Mouse (Mus musculus) neural tube, embryonic 11.5 days (tissue): Measurements from ENCODE around the gene Mdm2. TPM values are rescaled to one million over a fixed set of nuclear protein-coding genes. Genes with fewer than 3 reads are reported as not detected.
"Not testable (repeated sequence)": the region's sequence is repeated elsewhere in the genome, so short reads cannot be mapped to it uniquely, and the experiment has no call there.

Experiments
- ATAC-seq: fragments of 200-750 bp; cut with Nextera tagmentation; 2 replicates; pipeline ENCODE4 v1.8.0; 2017; ENCODE audit warnings: moderate number of reproducible peaks, mild to moderate bottlenecking, moderate TSS enrichment, moderate library complexity; ENCODE audit not compliant: insufficient read depth, low FRiP score, low TSS enrichment
- DNase-seq: peaks from one replicate; pipeline ENCODE4 v3.0.0-alpha.2; 2015; ENCODE audit warnings: low spot score
- H3K27ac ChIP-seq: fragments of 300-500 bp; sonication (generic); 2 replicates; pipeline ENCODE4 v1.5.1; 2014; ENCODE audit warnings: low read depth, mild to moderate bottlenecking, low read length
- H3K27me3 ChIP-seq: fragments of 300-500 bp; sonication (generic); 2 replicates; pipeline ENCODE4 v1.6.1; 2014; ENCODE audit warnings: mild to moderate bottlenecking, low read length, mixed read lengths; ENCODE audit not compliant: control insufficient read depth, insufficient read depth
- H3K36me3 ChIP-seq: fragments of 300-500 bp; sonication (generic); 2 replicates; pipeline ENCODE4 v1.6.1; 2014; ENCODE audit warnings: mild to moderate bottlenecking, low read length, moderate library complexity, mixed read lengths; ENCODE audit not compliant: control insufficient read depth, insufficient read depth
- H3K4me1 ChIP-seq: fragments of 300-500 bp; sonication (generic); 2 replicates; pipeline ENCODE4 v1.6.1; 2014; ENCODE audit warnings: low read length, mixed read lengths; ENCODE audit not compliant: control insufficient read depth, insufficient read depth
- H3K4me2 ChIP-seq: fragments of 300-500 bp; sonication (generic); 2 replicates; pipeline ENCODE4 v1.6.1; 2014; ENCODE audit warnings: low read depth, mild to moderate bottlenecking, moderate library complexity
- H3K4me3 ChIP-seq: fragments of 300-500 bp; sonication (generic); 2 replicates; pipeline ENCODE4 v1.5.1; 2014; ENCODE audit warnings: low read depth, low read length
- H3K9ac ChIP-seq: fragments of 300-500 bp; sonication (generic); 2 replicates; pipeline ENCODE4 v1.6.1; 2014; ENCODE audit warnings: mild to moderate bottlenecking, low read length
- H3K9me3 ChIP-seq: fragments of 300-500 bp; sonication (generic); 2 replicates; pipeline ENCODE4 v1.6.1; 2016; ENCODE audit warnings: low read length; ENCODE audit not compliant: control insufficient read depth
- WGBS: fragments of 180-500 bp; shearing (Covaris S2); extraction: QIAGEN DNeasy Blood & Tissue Kit; methylation state at CpG from one replicate; pipeline ENCODE4 v1.1.7; 2014; 5-methylcytosine and 5-hydroxymethylcytosine counted together
- polyA plus RNA-seq: library from polyadenylated mRNA; unstranded; fragments of >200 nt; fragmentation: Nextera tagmentation; extraction: Ambion mirVana; gene quantifications from 2 replicates; pipeline ENCODE4 v1.2.1, GENCODE M21; 2014

Gene Mdm2
- 63.2 and 63.5 TPM in 2 replicates for polyA plus RNA-seq

GRCm38 (mm10) chr10:117710604-117711141 lies at the start of gene Mdm2:
Mdm2 (minus strand) TSS chr10:117710758.
- Histone ChIP-seq H3K4me3 (peak within 1 kb of the TSS; percentile 51), H3K36me3 (peaks cover 5% of the 10 kb centered on the region; the same call in 1 of the 2 replicates), H3K27ac (peak within 1 kb of the TSS; percentile 84), H3K4me1 (peaks cover 13% of the 10 kb centered on the region; the same call in 1 of the 2 replicates), H3K9ac (peak within 1 kb of the TSS; percentile 85), H3K4me2 (peak within 1 kb of the TSS; percentile 67), H3K9me3 (no peaks in the 10 kb centered on the region), H3K27me3 (no peaks in the 10 kb centered on the region)
- WGBS = under 1% methylated on average over 52 of the region's 52 CpGs
- DNase-seq (peak; percentile 98), ATAC-seq (peak; percentile 94)

- Histone ChIP-seq H3K4me2 (no peak overlapping the region), H3K36me3 (peaks cover 34% of the 10 kb centered on the region)
- no peak for ATAC-seq
These were observed 49.5 kb upstream of the Mdm2 start for GRCm38 (mm10) chr10:117759844-117760630.

DNA sequence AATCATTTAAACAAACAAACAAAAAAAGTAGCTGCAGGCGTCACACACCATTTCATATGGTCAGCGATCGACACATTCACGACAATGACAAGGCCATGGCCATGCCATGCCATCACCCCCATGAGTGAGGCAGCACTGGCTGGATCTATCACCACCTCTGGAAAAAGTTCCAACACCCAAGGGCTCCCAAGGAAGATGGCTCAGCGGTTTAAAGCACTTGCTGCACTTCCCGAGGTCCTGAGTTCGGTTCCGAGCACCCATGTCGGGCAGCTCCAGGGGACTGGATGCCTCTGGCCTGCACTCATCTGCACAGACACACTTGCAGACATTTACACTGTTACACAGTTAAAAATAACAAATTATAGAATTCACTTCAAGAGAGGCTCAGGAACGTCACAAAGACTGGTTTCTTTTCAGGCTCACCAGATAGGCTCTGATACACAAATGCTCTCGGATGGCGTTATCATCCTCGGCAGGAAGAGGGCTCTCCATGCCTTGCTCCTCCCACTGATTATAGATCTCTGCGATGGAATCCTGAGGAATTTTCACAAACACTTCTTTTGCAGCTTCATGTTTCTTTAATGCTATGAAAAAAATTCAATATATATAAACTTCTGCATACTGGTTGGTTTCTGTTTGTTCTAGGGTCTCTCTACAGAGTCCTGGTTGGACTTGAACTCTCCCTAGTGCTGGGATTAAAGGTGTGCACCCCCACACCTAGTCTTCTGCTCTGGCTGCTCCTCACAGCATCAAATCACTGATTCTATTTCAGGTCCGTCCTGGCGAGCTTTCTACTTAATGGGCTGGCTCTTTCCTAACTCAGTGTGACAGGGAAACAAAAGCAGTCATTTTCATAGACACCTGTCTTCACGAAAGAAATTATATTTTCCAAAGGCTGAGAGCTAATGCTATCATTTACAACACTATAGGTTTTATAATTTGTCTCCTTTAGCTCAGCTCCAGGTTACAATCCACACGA lies 48.5 kb upstream of the Mdm2 start:
- H3K9ac ChIP-seq = no peak overlapping the region
- H3K4me2 ChIP-seq = no peak overlapping the region
- H3K9me3 ChIP-seq = no peaks in the 10 kb centered on the region
- H3K36me3 ChIP-seq = peaks cover 32% of the 10 kb centered on the region
- ATAC-seq (no peak), DNase-seq (no peak)
- H3K27me3 ChIP-seq = no peaks in the 10 kb centered on the region
- no peak overlapping the region for H3K4me3 ChIP-seq
- no peak overlapping the region for H3K27ac ChIP-seq
- no peaks in the 10 kb centered on the region for H3K4me1 ChIP-seq
- WGBS = 91% methylated on average over 18 of the region's 18 CpGs

More at GRCm38 (mm10) chr10:117759844-117760630, 49.5 kb upstream of the Mdm2 start:
- Histone ChIP-seq H3K9me3 (no peaks in the 10 kb centered on the region), H3K4me3 (no peak overlapping the region), H3K9ac (no peak overlapping the region), H3K27ac (no peak overlapping the region), H3K27me3 (no peaks in the 10 kb centered on the region), H3K4me1 (no peaks in the 10 kb centered on the region)
- WGBS = 94% methylated on average over 10 of the region's 10 CpGs
- DNase-seq = no peak

DNA sequence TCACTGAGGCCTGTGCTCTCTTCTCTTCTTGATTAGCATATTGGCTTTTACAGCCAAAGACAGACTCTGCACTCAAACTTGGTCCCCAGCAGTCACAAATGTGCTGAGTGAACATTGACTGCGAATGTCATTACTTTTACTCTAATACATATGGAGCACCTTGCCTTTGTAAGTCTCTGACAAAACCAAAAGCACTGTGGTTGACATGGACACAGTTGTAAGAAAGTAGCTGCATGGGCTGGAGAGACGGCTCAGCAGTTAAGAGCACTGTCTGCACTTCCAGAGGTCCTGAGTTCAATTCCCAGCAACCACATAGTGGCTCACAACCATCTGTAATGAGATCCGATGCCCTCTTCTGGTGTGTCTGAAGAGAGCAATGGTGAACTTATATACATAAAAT lies 47.8 kb upstream of the Mdm2 start:
- H3K36me3 ChIP-seq = peaks cover 27% of the 10 kb centered on the region
- not testable (repeated sequence) for H3K4me3 ChIP-seq, H3K27me3 ChIP-seq, ATAC-seq, H3K4me2 ChIP-seq, DNase-seq, H3K4me1 ChIP-seq, H3K27ac ChIP-seq, H3K9me3 ChIP-seq, H3K9ac ChIP-seq
- 90% methylated on average over 3 of the region's 3 CpGs for WGBS

DNA sequence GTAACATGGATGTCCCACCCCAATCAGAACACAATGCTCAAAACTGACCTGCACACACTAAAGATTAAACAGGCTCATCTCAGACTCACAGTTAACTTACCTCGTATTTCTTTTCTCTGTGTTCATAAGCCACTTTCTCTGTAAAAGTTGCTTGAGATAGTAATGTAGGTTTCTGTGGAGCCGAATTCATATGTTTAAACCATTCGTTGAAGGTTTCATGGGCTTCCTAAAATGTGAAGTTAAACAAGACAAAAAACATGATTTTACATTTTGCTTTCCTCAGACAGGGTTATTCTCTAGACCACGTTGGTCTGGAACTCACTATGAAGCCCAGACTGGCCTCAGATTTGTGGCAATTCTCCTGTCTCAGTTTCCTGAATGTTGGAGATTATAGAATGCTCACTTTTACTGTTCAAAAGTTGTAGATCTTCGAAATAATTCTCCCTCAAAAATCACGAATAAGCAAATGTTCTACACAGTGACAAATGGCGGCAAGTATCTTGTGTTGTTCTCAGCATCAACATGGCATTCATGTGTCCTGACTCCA lies 47.3 kb upstream of the Mdm2 start:
- no peak overlapping the region for H3K9ac ChIP-seq
- no peak overlapping the region for H3K4me3 ChIP-seq
- ATAC-seq (no peak), DNase-seq (no peak)
- H3K4me2 ChIP-seq = no peak overlapping the region
- 93% methylated on average over 7 of the region's 7 CpGs for WGBS
- no peaks in the 10 kb centered on the region for H3K9me3 ChIP-seq
- H3K4me1 ChIP-seq = no peaks in the 10 kb centered on the region
- no peak overlapping the region for H3K27ac ChIP-seq
- H3K27me3 ChIP-seq = no peaks in the 10 kb centered on the region
- H3K36me3 ChIP-seq = peaks cover 25% of the 10 kb centered on the region

GRCm38 (mm10) chr10:117757259-117757658 lies 46.7 kb upstream of the Mdm2 start:
- H3K36me3 ChIP-seq = peaks cover 24% of the 10 kb centered on the region
- 85% methylated on average over 1 of the region's 1 CpGs for WGBS

GRCm38 (mm10) chr10:117756784-117757183 lies 46.2 kb upstream of the Mdm2 start:
- H3K36me3 ChIP-seq = peaks cover 24% of the 10 kb centered on the region
- H3K27me3 ChIP-seq = no peaks in the 10 kb centered on the region
- no peak overlapping the region for H3K9ac ChIP-seq
- H3K4me2 ChIP-seq = no peak overlapping the region
- WGBS = 92% methylated on average over 5 of the region's 5 CpGs
- no peak overlapping the region for H3K4me3 ChIP-seq
- no peaks in the 10 kb centered on the region for H3K4me1 ChIP-seq
- DNase-seq (no peak), ATAC-seq (no peak)
- no peaks in the 10 kb centered on the region for H3K9me3 ChIP-seq
- no peak overlapping the region for H3K27ac ChIP-seq

More at GRCm38 (mm10) chr10:117757259-117757658, 46.7 kb upstream of the Mdm2 start:
- H3K4me3 ChIP-seq = no peak overlapping the region
- no peak overlapping the region for H3K9ac ChIP-seq
- no peaks in the 10 kb centered on the region for H3K27me3 ChIP-seq
- H3K4me2 ChIP-seq = no peak overlapping the region
- no peaks in the 10 kb centered on the region for H3K9me3 ChIP-seq
- no peaks in the 10 kb centered on the region for H3K4me1 ChIP-seq
- ATAC-seq (no peak), DNase-seq (no peak)
- H3K27ac ChIP-seq = no peak overlapping the region

GRCm38 (mm10) chr10:117755799-117756467 lies 45.4 kb upstream of the Mdm2 start:
- no peak overlapping the region for H3K9ac ChIP-seq
- H3K36me3 ChIP-seq = peaks cover 27% of the 10 kb centered on the region
- DNase-seq (no peak), ATAC-seq (no peak)
- no peak overlapping the region for H3K27ac ChIP-seq
- 96% methylated on average over 11 of the region's 11 CpGs for WGBS
- H3K4me3 ChIP-seq = no peak overlapping the region
- no peaks in the 10 kb centered on the region for H3K9me3 ChIP-seq
- no peak overlapping the region for H3K4me2 ChIP-seq
- H3K27me3 ChIP-seq = no peaks in the 10 kb centered on the region
- no peaks in the 10 kb centered on the region for H3K4me1 ChIP-seq
